ENCODE assay signal across 8 mouse cellular contexts in genomic region chr10:70097291-70097901, GRCm38 (mm10). TPM values are rescaled to one million over a fixed set of nuclear protein-coding genes. Genes with fewer than 3 reads are reported as not detected.
DNase-seq lines count a peak whose midpoint lies in the region; ATAC-seq lines count a peak whose summit lies in the region.

No protein-coding gene starts in this region.

- no peaks in the 10 kb centered on the region for H3K27me3 ChIP-seq in heart, embryonic 12.5 days (replicated peaks)

- peaks cover 10% of the 10 kb centered on the region; the same call in 1 of the 2 replicates for H3K36me3 ChIP-seq in heart, embryonic 12.5 days

- H3K9ac ChIP-seq in heart, embryonic 12.5 days = peak overlapping the region; percentile 99

- WGBS in heart, embryonic 12.5 days = 6% methylated on average over 56 of the region's 58 CpGs

- H3K4me1 ChIP-seq in heart, embryonic 12.5 days (replicated peaks) = peaks cover 39% of the 10 kb centered on the region

- H3K9me3 ChIP-seq in heart, embryonic 12.5 days (replicated peaks) = peaks cover 7% of the 10 kb centered on the region

- DNase-seq in urinary bladder, postnatal 4 days (ENCODE audit: low spot score in 2 of 2) = peak; percentile 34 to 60
- no peak for DNase-seq in urinary bladder, postnatal 10 days (ENCODE audit: low spot score)
- DNase-seq in cerebellum, postnatal 36 days = peak; percentile 43 to 45
- DNase-seq in kidney, postnatal 14 days = peak; percentile 54
- peak; percentile 24 for DNase-seq in lung, postnatal 14 days
- DNase-seq in spleen, postnatal 14 days (ENCODE audit: low spot score in 2 of 2) = peak; percentile 19 to 40
- no peak for DNase-seq in T-cell, adult 2 months (ENCODE audit: low spot score)

- H3K27ac ChIP-seq in heart, embryonic 12.5 days (ENCODE audit: poor library complexity, severe bottlenecking) = peak overlapping the region; percentile 85

- ATAC-seq in heart, embryonic 12.5 days (ENCODE audit: insufficient number of reproducible peaks, low FRiP score) = peak; percentile 29

- H3K4me2 ChIP-seq in heart, embryonic 12.5 days = peak overlapping the region; percentile 76

- H3K4me3 ChIP-seq in heart, embryonic 12.5 days = peak overlapping the region; percentile 97

RNA-seq across cellular contexts. Expression of gene Ccdc6, which starts 0.5 kb away (rescaled TPM):
- polyA plus RNA-seq in heart, embryonic 12.5 days (2016; fragmentation: Nextera tagmentation; extraction: Ambion mirVana) = 16.2 and 16.9 TPM in 2 replicates

Comparison
In these comparisons a context has a peak if more than half of its experiments do, and no peak if none do; other contexts are left out.
1. DNase-seq: peak in urinary bladder, postnatal 4 days (2 of 2), cerebellum, postnatal 36 days (2 of 2), kidney, postnatal 14 days (single experiment), lung, postnatal 14 days (single experiment) and spleen, postnatal 14 days (2 of 2); none in urinary bladder, postnatal 10 days (single experiment) and T-cell, adult 2 months (single experiment).